Mouse (Mus musculus) embryonic facial prominence, embryonic 13.5 days (tissue): ENCODE data around the gene Clec2d. TPM values are rescaled to one million over a fixed set of nuclear protein-coding genes. Genes with fewer than 3 reads are reported as not detected.
"Not testable (repeated sequence)": the region's sequence is repeated elsewhere in the genome, so short reads cannot be mapped to it uniquely, and the experiment has no call there.

ENCODE experiments used
- ATAC-seq: fragments of 200-750 bp; cut with Nextera tagmentation; 2 replicates; pipeline ENCODE4 v1.8.0; 2017; ENCODE audit warnings: low read depth; ENCODE audit not compliant: insufficient number of reproducible peaks, insufficient read depth, low FRiP score, low TSS enrichment
- H3K27ac ChIP-seq: fragments of 300-500 bp; sonication (generic); 2 replicates; pipeline ENCODE4 v1.5.1; 2015; ENCODE audit warnings: moderate library complexity, mild to moderate bottlenecking, inconsistent platforms
- H3K27me3 ChIP-seq: fragments of 300-500 bp; sonication (generic); 2 replicates; pipeline ENCODE4 v1.6.1; 2015; ENCODE audit warnings: mild to moderate bottlenecking, inconsistent platforms
- H3K36me3 ChIP-seq: fragments of 300-500 bp; sonication (generic); 2 replicates; pipeline ENCODE4 v1.6.1; 2015; ENCODE audit warnings: mild to moderate bottlenecking, inconsistent platforms
- H3K4me1 ChIP-seq: fragments of 300-500 bp; sonication (generic); 2 replicates; pipeline ENCODE4 v1.6.1; 2015; ENCODE audit warnings: inconsistent platforms
- H3K4me2 ChIP-seq: fragments of 300-500 bp; sonication (generic); 2 replicates; pipeline ENCODE4 v1.6.1; 2015; ENCODE audit warnings: moderate library complexity, mild to moderate bottlenecking, inconsistent platforms
- H3K4me3 ChIP-seq: fragments of 300-500 bp; sonication (generic); 2 replicates; pipeline ENCODE4 v1.5.1; 2015; ENCODE audit warnings: mild to moderate bottlenecking, inconsistent platforms
- H3K9ac ChIP-seq: fragments of 300-500 bp; sonication (generic); 2 replicates; pipeline ENCODE4 v1.6.1; 2015; ENCODE audit warnings: mild to moderate bottlenecking, inconsistent platforms
- H3K9me3 ChIP-seq: fragments of 300-500 bp; sonication (generic); 2 replicates; pipeline ENCODE4 v1.6.1; 2016; ENCODE audit warnings: inconsistent platforms
- WGBS: fragments of 180-500 bp; shearing (Covaris S2); methylation state at CpG from one replicate; pipeline ENCODE4 v1.1.7; 2015; ENCODE audit warnings: mixed read lengths; 5-methylcytosine and 5-hydroxymethylcytosine counted together
- polyA plus RNA-seq: library from polyadenylated mRNA; unstranded; fragments of >200 nt; fragmentation: Nextera tagmentation; extraction: Ambion mirVana; gene quantifications from 2 replicates; pipeline ENCODE4 v1.2.1, GENCODE M21; 2015

Gene Clec2d
- polyA plus RNA-seq, 1 experiment from 2014 or later, result 0.28 TPM

GRCm38 (mm10) chr6:129176621-129177020 lies 3.8 kb upstream of the Clec2d start:
- ATAC-seq, result no peak
- 0 out of 2 replicates have a peak, but pooled peaks cover 1% of the 10 kb centered on the region for H3K4me1 ChIP-seq
- H3K4me2 ChIP-seq, result no peak overlapping the region
- H3K4me3 ChIP-seq, result no peak overlapping the region
- no peaks in the 10 kb centered on the region for H3K9me3 ChIP-seq
- H3K27me3 ChIP-seq, result no peaks in the 10 kb centered on the region
- no peak overlapping the region for H3K9ac ChIP-seq
- 66% methylated on average over 1 of the region's 1 CpGs for WGBS
- H3K27ac ChIP-seq, result no peak overlapping the region
- H3K36me3 ChIP-seq, result no peaks in the 10 kb centered on the region

GRCm38 (mm10) chr6:129179281-129179680 lies 1.1 kb upstream of the Clec2d start:
- Histone ChIP-seq H3K4me3 (no peak overlapping the region), H3K9ac (no peak overlapping the region), H3K27ac (no peak overlapping the region), H3K27me3 (no peaks in the 10 kb centered on the region), H3K9me3 (no peaks in the 10 kb centered on the region), H3K36me3 (0 out of 2 replicates have a peak, but pooled peaks cover under 1% of the 10 kb centered on the region), H3K4me1 (peaks cover 5% of the 10 kb centered on the region; the same call in 1 of the 2 replicates), H3K4me2 (no peak overlapping the region)
- 80% methylated on average over 2 of the region's 2 CpGs for WGBS
- no peak for ATAC-seq

DNA sequence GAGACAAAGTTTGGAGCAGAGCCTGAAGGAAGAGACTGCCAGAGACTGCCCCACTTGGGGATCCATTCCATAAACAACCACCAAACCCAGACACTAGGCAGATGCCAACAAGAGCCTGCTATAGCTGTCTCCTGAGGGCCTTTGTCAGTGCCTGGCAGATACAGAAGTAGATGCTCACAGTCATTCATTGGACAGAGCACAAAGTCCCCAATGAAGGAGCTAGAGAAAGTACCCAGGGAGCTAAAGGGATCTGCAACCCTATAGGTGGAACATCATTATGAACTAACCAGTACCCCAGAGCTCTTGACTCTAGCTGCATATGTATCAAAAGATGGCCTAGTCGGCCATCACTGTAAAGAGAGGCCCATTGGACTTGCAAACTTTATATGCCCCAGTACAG lies 584 bp upstream of the Clec2d start:
- H3K27me3 ChIP-seq, H3K4me2 ChIP-seq, H3K4me1 ChIP-seq, H3K4me3 ChIP-seq, H3K9me3 ChIP-seq, H3K36me3 ChIP-seq, H3K27ac ChIP-seq, H3K9ac ChIP-seq, ATAC-seq: not testable (repeated sequence)
- WGBS, result 75% methylated on average over 1 of the region's 1 CpGs

- peaks cover 5% of the 10 kb centered on the region; the same call in 1 of the 2 replicates for H3K4me1 ChIP-seq
- peak overlapping the region; percentile 70 for H3K9ac ChIP-seq
- peak overlapping the region; percentile 47 for H3K4me3 ChIP-seq
- H3K9me3 ChIP-seq, result no peaks in the 10 kb centered on the region
- 12% methylated on average over 1 of the region's 1 CpGs for WGBS
- no peak for ATAC-seq
- peak overlapping the region; percentile 60 for H3K4me2 ChIP-seq
- H3K36me3 ChIP-seq, result peaks cover 7% of the 10 kb centered on the region; the same call in 1 of the 2 replicates
- H3K27me3 ChIP-seq, result no peaks in the 10 kb centered on the region
- peak overlapping the region; percentile 90 for H3K27ac ChIP-seq
Observed at GRCm38 (mm10) chr6:129181249-129181648, 834 bp downstream of the Clec2d start.

GRCm38 (mm10) chr6:129181683-129182082 lies 1.3 kb downstream of the Clec2d start:
- Histone ChIP-seq H3K9ac (0 out of 2 replicates have a peak overlapping the region, but pooled peaks have one; percentile 49), H3K4me1 (peaks cover 5% of the 10 kb centered on the region; the same call in 1 of the 2 replicates), H3K4me3 (peak overlapping the region; percentile 24), H3K4me2 (peak overlapping the region; percentile 47), H3K27ac (no peak overlapping the region; the same call in 1 of the 2 replicates), H3K9me3 (no peaks in the 10 kb centered on the region), H3K36me3 (peaks cover 7% of the 10 kb centered on the region; the same call in 1 of the 2 replicates), H3K27me3 (no peaks in the 10 kb centered on the region)
- no peak for ATAC-seq

GRCm38 (mm10) chr6:129182518-129182917 lies 2.1 kb downstream of the Clec2d start:
- no peak overlapping the region for H3K9ac ChIP-seq
- no peak for ATAC-seq
- H3K36me3 ChIP-seq, result peaks cover 7% of the 10 kb centered on the region; the same call in 1 of the 2 replicates
- peak overlapping the region; percentile 44 for H3K4me2 ChIP-seq
- peaks cover 5% of the 10 kb centered on the region; the same call in 1 of the 2 replicates for H3K4me1 ChIP-seq
- H3K4me3 ChIP-seq, result no peak overlapping the region
- H3K9me3 ChIP-seq, result no peaks in the 10 kb centered on the region
- WGBS, result 67% methylated on average over 1 of the region's 1 CpGs
- H3K27ac ChIP-seq, result no peak overlapping the region
- H3K27me3 ChIP-seq, result no peaks in the 10 kb centered on the region

DNA sequence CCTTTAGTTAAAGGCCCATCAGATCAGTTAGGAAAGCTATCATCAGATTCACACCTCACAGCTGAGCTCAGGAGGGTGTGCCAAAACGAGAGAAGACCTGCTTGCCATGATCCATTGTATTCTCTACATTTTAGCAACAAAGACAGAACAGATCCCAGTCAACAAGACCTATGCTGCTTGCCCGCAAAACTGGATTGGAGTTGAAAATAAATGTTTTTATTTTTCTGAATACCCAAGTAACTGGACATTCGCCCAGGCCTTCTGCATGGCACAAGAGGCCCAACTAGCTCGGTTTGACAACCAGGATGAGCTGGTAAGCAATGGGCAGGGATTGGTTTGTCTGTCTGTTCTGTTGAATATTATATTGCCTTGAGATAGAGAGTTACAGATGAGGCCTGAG lies 3.6 kb downstream of the Clec2d start:
- H3K4me1 ChIP-seq, H3K4me2 ChIP-seq, ATAC-seq, H3K27me3 ChIP-seq, H3K36me3 ChIP-seq, H3K4me3 ChIP-seq, H3K27ac ChIP-seq, H3K9me3 ChIP-seq, H3K9ac ChIP-seq: not testable (repeated sequence)
- WGBS, result 88% methylated on average over 4 of the region's 4 CpGs

- Histone ChIP-seq H3K4me3 (no peak overlapping the region), H3K9me3 (no peaks in the 10 kb centered on the region), H3K9ac (no peak overlapping the region), H3K27ac (no peak overlapping the region), H3K36me3 (peaks cover 7% of the 10 kb centered on the region; the same call in 1 of the 2 replicates), H3K27me3 (no peaks in the 10 kb centered on the region), H3K4me1 (peaks cover 5% of the 10 kb centered on the region; the same call in 1 of the 2 replicates), H3K4me2 (no peak overlapping the region)
- WGBS, result 85% methylated on average over 5 of the region's 5 CpGs
- no peak for ATAC-seq
Observed at GRCm38 (mm10) chr6:129184788-129185187, 4.4 kb downstream of the Clec2d start.

DNA sequence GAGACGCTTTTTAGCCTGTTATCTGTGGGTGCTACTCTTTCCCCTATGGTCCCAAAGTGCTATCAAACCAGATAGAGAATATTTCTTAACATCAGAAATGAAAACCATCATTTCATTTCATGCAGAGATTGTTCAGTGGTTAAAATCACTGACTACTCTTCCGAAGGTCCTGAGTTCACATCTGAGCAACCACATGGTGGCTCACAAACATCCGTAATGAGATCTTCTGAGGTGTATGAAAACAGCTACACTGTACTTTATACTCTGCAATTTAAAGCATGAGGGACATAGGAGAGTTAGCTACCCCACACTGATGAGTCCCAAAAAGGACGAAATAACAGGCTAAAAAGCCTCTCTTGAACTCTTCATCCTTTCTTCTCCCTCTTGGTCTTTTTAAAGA lies 5.6 kb downstream of the Clec2d start:
- Histone ChIP-seq H3K4me2 (no peak overlapping the region), H3K9ac (no peak overlapping the region), H3K4me3 (no peak overlapping the region), H3K9me3 (no peaks in the 10 kb centered on the region), H3K4me1 (peaks cover 5% of the 10 kb centered on the region; the same call in 1 of the 2 replicates), H3K27ac (no peak overlapping the region), H3K36me3 (peaks cover 7% of the 10 kb centered on the region; the same call in 1 of the 2 replicates), H3K27me3 (no peaks in the 10 kb centered on the region)
- 84% methylated on average over 4 of the region's 4 CpGs for WGBS
- ATAC-seq, result no peak

GRCm38 (mm10) chr6:129186457-129187199 lies 6.2 kb downstream of the Clec2d start:
- Histone ChIP-seq H3K36me3 (peaks cover 7% of the 10 kb centered on the region; the same call in 1 of the 2 replicates), H3K9me3 (no peaks in the 10 kb centered on the region), H3K27me3 (no peaks in the 10 kb centered on the region), H3K4me3 (no peak overlapping the region), H3K27ac (no peak overlapping the region), H3K9ac (no peak overlapping the region), H3K4me1 (peaks cover 4% of the 10 kb centered on the region; the same call in 1 of the 2 replicates), H3K4me2 (no peak overlapping the region)
- no peak for ATAC-seq
- WGBS, result 93% methylated on average over 5 of the region's 5 CpGs

DNA sequence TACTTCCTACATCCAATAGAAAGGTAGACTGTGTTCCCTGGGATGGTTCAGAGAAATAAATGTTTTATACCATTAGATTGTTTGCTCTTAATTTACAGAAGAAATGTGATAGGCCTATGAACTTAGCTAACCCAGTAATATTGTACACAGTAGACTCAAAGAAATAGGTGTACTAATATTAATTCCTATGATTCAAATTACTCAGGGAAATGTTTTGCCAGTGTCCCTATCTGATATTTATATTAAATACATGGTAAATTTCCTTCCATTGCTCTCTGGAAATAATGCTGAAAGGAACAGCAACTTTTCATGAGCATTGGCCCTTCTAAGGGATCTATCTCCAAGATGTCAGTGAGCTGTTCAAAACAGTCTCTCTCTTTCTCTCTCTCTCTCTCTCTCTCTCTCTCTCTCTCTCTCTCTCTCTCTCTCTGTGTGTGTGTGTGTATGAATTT lies 6.8 kb downstream of the Clec2d start:
- H3K9ac ChIP-seq, result no peak overlapping the region
- no peak for ATAC-seq
- H3K4me2 ChIP-seq, result no peak overlapping the region
- no peak overlapping the region for H3K4me3 ChIP-seq
- H3K36me3 ChIP-seq, result peaks cover 7% of the 10 kb centered on the region; the same call in 1 of the 2 replicates
- H3K4me1 ChIP-seq, result peaks cover 3% of the 10 kb centered on the region; the same call in 1 of the 2 replicates
- H3K27me3 ChIP-seq, result no peaks in the 10 kb centered on the region
- no peaks in the 10 kb centered on the region for H3K9me3 ChIP-seq
- H3K27ac ChIP-seq, result no peak overlapping the region

- H3K27ac ChIP-seq, ATAC-seq, H3K9ac ChIP-seq, H3K27me3 ChIP-seq, H3K36me3 ChIP-seq, H3K4me2 ChIP-seq, H3K4me1 ChIP-seq, H3K9me3 ChIP-seq, H3K4me3 ChIP-seq: not testable (repeated sequence)
- 88% methylated on average over 3 of the region's 3 CpGs for WGBS
Observed at GRCm38 (mm10) chr6:129187816-129188215, 7.4 kb downstream of the Clec2d start.
